Mouse (Mus musculus): ENCODE results near the gene Tjp2. TPM values are rescaled to one million over a fixed set of nuclear protein-coding genes. Genes with fewer than 3 reads are reported as not detected.
A peak's percentile ranks its signal among the peaks of the same experiment; 100 is the strongest.
"Not testable (repeated sequence)": the region's sequence is repeated elsewhere in the genome, so short reads cannot be mapped to it uniquely, and the experiment has no call there.

The Tjp2 gene
- polyA plus RNA-seq, 1 experiment = 12.9 TPM

- TF ChIP-seq CTCF (IDR thresholded peaks at IDR 0.05; ENCODE audit: borderline replicate concordance, extremely low read depth, insufficient read depth, insufficient read length) (no peak), POLR2A (IDR thresholded peaks at IDR 0.05; ENCODE audit: borderline replicate concordance, extremely low read depth, insufficient read depth, insufficient read length, poor library complexity, severe bottlenecking) (no peak)
- DNase-seq (ENCODE audit: low read depth) = no peak
These were observed 33.1 kb upstream of the Tjp2 start for GRCm38 (mm10) chr19:24257962-24258361.

GRCm38 (mm10) chr19:24253657-24254260, 28.9 kb upstream of the Tjp2 start:
- TF ChIP-seq CTCF (IDR thresholded peaks at IDR 0.05; ENCODE audit: borderline replicate concordance, extremely low read depth, insufficient read depth, insufficient read length) (no peak), POLR2A (IDR thresholded peaks at IDR 0.05; ENCODE audit: borderline replicate concordance, extremely low read depth, insufficient read depth, insufficient read length, poor library complexity, severe bottlenecking) (no peak)
- peak; percentile 60 for DNase-seq (ENCODE audit: low read depth)

GRCm38 (mm10) chr19:24251869-24252268, 27.0 kb upstream of the Tjp2 start:
- DNase-seq (ENCODE audit: low read depth) = peak; percentile 74
- TF ChIP-seq POLR2A (IDR thresholded peaks at IDR 0.05; ENCODE audit: borderline replicate concordance, extremely low read depth, insufficient read depth, insufficient read length, poor library complexity, severe bottlenecking) = no peak
- TF ChIP-seq CTCF (IDR thresholded peaks at IDR 0.05; ENCODE audit: borderline replicate concordance, extremely low read depth, insufficient read depth, insufficient read length) = no peak

GRCm38 (mm10) chr19:24243340-24243739, 18.5 kb upstream of the Tjp2 start:
- no peak for DNase-seq (ENCODE audit: low read depth)
- TF ChIP-seq POLR2A (IDR thresholded peaks at IDR 0.05; ENCODE audit: borderline replicate concordance, extremely low read depth, insufficient read depth, insufficient read length, poor library complexity, severe bottlenecking) (no peak), CTCF (IDR thresholded peaks at IDR 0.05; ENCODE audit: borderline replicate concordance, extremely low read depth, insufficient read depth, insufficient read length) (no peak)

GRCm38 (mm10) chr19:24241799-24242546, 17.1 kb upstream of the Tjp2 start:
- peak; percentile 32 for DNase-seq (ENCODE audit: low read depth)
- no peak for TF ChIP-seq CTCF (IDR thresholded peaks at IDR 0.05; ENCODE audit: borderline replicate concordance, extremely low read depth, insufficient read depth, insufficient read length)
- TF ChIP-seq POLR2A (IDR thresholded peaks at IDR 0.05; ENCODE audit: borderline replicate concordance, extremely low read depth, insufficient read depth, insufficient read length, poor library complexity, severe bottlenecking) = no peak

- TF ChIP-seq POLR2A (IDR thresholded peaks at IDR 0.05; ENCODE audit: borderline replicate concordance, extremely low read depth, insufficient read depth, insufficient read length, poor library complexity, severe bottlenecking) (no peak), CTCF (IDR thresholded peaks at IDR 0.05; ENCODE audit: borderline replicate concordance, extremely low read depth, insufficient read depth, insufficient read length) (no peak)
- no peak for DNase-seq (ENCODE audit: low read depth)
These were observed 16.4 kb upstream of the Tjp2 start for GRCm38 (mm10) chr19:24241271-24241670.

GRCm38 (mm10) chr19:24238011-24238410, 13.2 kb upstream of the Tjp2 start:
- TF ChIP-seq POLR2A (IDR thresholded peaks at IDR 0.05; ENCODE audit: borderline replicate concordance, extremely low read depth, insufficient read depth, insufficient read length, poor library complexity, severe bottlenecking) = no peak
- no peak for TF ChIP-seq CTCF (IDR thresholded peaks at IDR 0.05; ENCODE audit: borderline replicate concordance, extremely low read depth, insufficient read depth, insufficient read length)
- DNase-seq (ENCODE audit: low read depth) = no peak

- not testable (repeated sequence) for DNase-seq (ENCODE audit: low read depth)
These were observed 7.5 kb upstream of the Tjp2 start for GRCm38 (mm10) chr19:24232356-24232755.

- TF ChIP-seq POLR2A (IDR thresholded peaks at IDR 0.05; ENCODE audit: borderline replicate concordance, extremely low read depth, insufficient read depth, insufficient read length, poor library complexity, severe bottlenecking) (no peak), CTCF (IDR thresholded peaks at IDR 0.05; ENCODE audit: borderline replicate concordance, extremely low read depth, insufficient read depth, insufficient read length) (no peak)
- DNase-seq (ENCODE audit: low read depth) = peak; percentile 53
These were observed 471 bp upstream of the Tjp2 start for GRCm38 (mm10) chr19:24225305-24225696.

GRCm38 (mm10) chr19:24223851-24224251, 979 bp downstream of the Tjp2 start:
- DNase-seq (ENCODE audit: low read depth) = peak; percentile 45
- no peak for TF ChIP-seq CTCF (IDR thresholded peaks at IDR 0.05; ENCODE audit: borderline replicate concordance, extremely low read depth, insufficient read depth, insufficient read length)
- TF ChIP-seq POLR2A (IDR thresholded peaks at IDR 0.05; ENCODE audit: borderline replicate concordance, extremely low read depth, insufficient read depth, insufficient read length, poor library complexity, severe bottlenecking) = no peak

GRCm38 (mm10) chr19:24221455-24221854, 3.4 kb downstream of the Tjp2 start:
- TF ChIP-seq POLR2A (IDR thresholded peaks at IDR 0.05; ENCODE audit: borderline replicate concordance, extremely low read depth, insufficient read depth, insufficient read length, poor library complexity, severe bottlenecking) (no peak), CTCF (IDR thresholded peaks at IDR 0.05; ENCODE audit: borderline replicate concordance, extremely low read depth, insufficient read depth, insufficient read length) (no peak)
- DNase-seq (ENCODE audit: low read depth) = no peak

GRCm38 (mm10) chr19:24220795-24221445, 3.9 kb downstream of the Tjp2 start:
- DNase-seq (ENCODE audit: low read depth) = peak; percentile 53

More at GRCm38 (mm10) chr19:24220795-24221445, 3.9 kb downstream of the Tjp2 start:
- TF ChIP-seq CTCF (IDR thresholded peaks at IDR 0.05; ENCODE audit: borderline replicate concordance, extremely low read depth, insufficient read depth, insufficient read length) = no peak
- no peak for TF ChIP-seq POLR2A (IDR thresholded peaks at IDR 0.05; ENCODE audit: borderline replicate concordance, extremely low read depth, insufficient read depth, insufficient read length, poor library complexity, severe bottlenecking)
